Mouse (Mus musculus) cerebellum, adult 9-10 months (tissue): ENCODE measurements around the gene Lmtk2.
A peak's percentile ranks its signal among the peaks of the same experiment; 100 is the strongest.

ENCODE experiments used
- DNase-seq: peaks from one replicate; pipeline ENCODE4 v3.0.0; 2022

Lmtk2 gene

DNA sequence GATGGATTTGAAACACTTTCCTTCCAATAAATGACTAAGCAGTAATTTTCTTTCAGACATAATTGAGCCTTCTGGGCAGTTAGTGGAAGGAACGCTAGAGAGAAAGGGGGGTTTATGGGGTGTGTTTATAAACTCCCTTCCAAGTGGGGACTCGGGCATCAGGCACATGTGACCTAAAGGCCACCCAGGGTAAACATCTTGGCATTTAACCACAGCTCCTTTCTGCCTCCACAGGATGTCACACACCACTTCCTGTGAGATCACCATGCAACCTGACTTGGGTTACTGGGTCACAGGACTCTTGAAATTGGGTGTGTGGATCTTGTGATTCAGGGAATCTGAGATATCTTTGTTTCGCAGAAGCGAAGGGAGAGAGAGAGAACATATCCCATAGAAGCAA lies 121.1 kb downstream of the Lmtk2 start:
- peak; percentile 49 for DNase-seq

DNA sequence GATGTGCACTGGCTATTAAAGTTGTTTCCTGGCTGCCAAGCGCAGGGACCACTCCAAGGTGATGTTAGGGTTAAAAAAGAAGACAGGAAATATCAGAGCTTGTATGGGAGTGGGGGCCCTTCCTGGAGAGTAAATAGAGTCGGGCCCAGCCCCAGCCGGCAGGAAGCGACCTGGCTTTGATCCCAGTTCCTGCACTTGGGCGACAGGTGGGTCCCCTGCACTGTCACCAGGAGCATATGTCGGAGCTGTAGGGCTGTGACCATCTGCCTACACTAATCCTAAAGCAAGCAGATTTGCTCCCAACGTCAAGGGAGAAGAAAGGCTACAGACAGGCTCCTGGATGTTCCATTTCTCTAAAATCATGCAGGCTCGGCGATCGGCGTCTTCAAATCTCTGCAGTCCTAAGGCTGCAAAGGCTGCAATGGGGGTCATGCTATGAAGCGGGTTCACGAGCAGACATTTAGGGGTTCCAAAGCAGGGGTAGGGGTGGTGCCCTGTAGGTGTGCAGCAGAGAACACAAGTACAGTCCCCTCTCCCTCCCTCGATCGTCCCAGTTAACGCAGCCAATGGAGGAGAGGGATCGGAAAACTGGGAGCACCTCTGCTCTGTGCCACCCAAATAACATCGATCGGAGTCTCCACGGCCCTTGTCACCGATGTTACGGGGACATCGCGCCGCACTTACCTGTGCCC lies 122.7 kb downstream of the Lmtk2 start:
- peak; percentile 92 for DNase-seq

DNA sequence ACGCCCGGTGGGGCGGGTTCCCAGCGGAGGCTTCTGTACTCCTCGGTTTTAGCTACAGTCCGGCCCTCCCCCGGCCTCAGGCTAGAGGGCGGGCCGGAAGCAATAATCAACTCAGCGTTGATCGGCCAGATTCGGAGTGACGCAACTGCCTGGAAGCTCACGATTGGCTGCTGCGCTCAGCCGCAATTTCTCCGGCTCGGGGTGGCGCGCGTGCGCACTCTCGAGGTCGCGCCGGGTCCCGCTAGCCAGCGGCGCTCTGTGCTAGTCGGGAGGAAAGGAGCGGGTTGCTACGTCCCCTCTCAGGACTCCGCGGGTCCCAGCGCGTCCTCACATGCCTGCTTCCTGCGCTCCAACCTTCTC lies 123.2 kb downstream of the Lmtk2 start, which contains the start of gene Tecpr1:
TSS of gene Tecpr1 (minus strand) at position 113 of the 360 bp plus-strand sequence.
- peak; percentile 95 for DNase-seq

DNA sequence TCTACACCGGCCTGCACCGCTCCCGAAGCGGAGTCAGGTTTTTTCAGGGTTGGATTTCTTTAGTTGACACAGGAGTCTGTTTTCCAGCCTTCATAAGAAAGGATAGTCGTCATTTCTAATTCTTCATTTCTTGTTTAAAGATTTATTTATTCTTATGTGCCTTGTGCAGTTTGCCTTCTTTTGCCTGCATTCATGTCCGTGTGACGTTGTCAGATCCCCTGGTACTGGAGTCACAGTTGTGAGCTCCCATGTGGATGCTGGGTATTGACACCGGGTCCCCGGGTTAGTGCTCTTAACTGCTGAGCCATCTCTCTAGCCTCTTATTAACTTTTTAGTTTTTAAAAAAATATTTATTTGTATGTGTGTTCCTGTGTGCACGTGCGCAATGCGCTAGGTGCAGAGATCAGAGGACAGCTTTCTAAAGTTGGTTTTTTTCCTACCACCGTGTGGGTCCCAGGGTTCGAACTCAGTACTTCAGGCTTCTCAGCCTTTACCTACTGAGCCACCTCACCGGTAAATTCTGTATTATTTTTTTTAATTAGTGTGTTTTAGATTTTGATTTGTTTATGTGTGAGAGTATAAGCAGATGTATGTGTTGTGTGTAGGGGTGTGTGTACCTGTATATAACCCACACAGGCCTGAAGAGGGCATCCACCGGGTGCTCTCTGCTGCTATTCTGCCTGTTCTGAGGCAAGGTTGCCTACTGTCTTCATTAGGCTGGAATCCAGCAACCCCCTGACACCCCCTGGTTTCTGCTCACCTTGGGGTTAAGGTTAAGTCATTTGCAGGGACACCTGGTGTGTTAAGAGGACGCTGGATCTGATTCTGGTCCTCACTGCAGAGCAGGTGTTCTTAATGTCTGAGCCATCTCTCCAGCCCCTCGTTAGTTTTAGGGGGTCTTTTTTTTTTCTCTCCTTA lies 123.9 kb downstream of the Lmtk2 start:
- DNase-seq = peak; percentile 67

DNA sequence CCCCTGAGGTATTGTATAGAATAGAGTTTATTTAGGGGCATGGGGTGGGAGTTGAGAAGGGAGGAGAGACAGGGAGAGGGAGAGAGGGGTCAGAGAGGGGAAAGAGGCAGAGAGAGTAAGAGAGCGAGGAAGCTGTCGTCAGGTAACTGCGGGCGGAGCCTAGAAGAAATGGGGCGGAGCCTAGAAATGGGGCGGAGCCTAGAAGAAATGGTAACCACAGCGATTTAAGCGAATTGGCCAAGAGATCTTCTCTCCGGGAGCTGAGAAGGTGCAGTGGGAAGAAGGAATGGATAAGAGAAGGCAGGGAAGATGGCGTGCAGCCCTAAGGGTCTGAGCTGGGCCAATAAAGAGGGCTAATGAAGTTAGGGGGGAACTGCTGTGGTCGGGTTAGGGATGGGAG lies 126.0 kb downstream of the Lmtk2 start:
- DNase-seq = no peak

DNA sequence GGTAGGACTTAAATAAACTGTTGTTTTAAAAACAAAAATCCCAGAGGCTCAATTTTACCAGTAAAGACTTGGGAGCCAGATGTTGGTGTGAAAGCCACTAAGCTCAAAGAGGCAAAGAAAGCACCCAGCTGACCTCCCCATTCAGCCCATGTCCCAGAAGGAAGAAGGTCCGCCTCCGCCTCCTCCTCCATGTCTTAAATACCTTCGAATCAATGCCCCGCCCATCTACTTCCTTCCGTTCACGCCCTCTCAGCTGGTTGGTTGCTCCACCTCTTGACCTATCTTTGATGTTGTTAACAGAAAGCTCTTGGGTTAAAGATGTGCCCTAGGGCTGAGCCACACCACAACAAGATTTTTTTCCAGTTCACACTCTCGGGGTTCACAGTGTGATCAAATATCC lies 130.0 kb downstream of the Lmtk2 start:
- no peak for DNase-seq

DNA sequence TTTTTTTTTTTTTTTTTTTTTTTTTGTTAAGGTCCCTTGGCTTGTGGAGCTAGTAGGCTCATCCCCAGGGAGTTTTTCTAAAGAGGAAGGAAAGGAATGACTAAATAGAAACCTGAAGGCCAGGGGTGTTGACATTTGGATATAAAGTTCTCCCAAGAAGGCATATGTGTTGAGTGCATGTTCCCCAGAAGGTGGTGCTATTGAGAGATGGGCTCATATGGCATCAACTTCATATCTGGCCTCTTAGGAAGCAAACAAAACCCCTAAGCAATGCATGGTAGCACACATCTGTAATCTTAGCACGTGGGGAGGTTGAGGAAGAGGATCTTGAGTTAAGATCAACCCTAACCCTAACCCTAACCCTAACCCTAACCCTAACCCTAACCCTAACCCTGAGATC lies 131.2 kb downstream of the Lmtk2 start:
- DNase-seq = no peak

DNA sequence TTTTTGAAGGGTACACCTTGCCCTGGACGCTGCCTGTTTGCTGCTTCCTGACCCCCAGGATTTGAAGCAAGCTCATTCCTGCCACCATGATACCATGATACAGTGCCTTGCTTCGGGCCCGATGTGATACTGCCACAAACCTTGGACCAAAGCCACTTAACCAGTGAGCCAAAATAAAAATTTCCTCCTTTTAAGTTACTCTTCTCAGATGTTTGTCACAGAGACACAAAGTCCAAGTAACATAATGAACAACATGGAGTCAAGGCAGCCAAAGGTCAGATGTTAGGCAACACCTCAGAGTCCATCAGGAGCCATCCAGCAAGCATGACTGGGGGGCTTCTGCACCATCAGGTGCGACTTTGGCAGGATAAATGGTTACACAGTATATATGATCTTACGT lies 132.3 kb downstream of the Lmtk2 start:
- DNase-seq = no peak

DNA sequence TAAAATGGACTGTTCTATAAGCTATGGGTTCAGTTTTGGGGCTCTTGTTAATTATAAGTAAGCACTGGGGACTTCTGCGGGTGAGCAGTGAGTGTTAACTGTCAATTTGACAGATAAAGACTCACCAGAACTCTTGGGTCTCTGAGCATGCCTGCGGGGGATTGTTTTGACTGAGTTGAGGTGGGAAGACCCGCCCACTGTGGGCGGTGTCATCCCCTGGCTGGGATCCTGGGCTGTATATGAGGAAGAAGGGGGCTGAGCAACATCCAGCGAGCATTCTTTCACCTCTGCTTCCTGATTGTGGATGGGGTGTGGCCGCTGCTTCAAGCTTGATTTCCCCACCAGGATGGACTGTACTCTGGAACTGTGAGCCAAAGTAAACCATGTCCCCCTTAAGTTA lies 134.0 kb downstream of the Lmtk2 start:
- DNase-seq = no peak

DNA sequence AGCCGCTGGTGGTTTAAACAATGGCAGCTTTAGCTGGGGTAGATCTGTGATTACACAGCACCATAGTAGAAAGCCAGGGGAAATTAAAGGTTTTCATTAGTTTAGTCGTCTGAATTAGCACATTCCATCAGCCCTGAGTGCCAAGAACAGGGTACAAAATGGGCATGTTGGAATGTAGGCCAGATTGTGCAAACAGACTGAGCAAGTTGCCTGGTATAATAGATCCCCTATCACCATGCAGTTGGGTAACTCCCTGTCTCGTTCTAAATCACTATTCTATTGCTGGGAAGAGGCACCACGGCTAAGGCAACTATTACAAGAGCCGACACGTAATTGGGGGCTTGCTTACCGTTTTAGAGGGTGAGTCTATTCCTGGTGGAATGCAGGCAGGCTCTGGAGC lies 134.5 kb downstream of the Lmtk2 start:
- DNase-seq = no peak
